Mouse (Mus musculus): ENCODE data around the gene Klc3.

Gene Klc3

GRCm38 (mm10) chr7:19403731-19404296 lies at the start of gene Klc3:
Gene Klc3, minus strand, starts transcription at chr7:19404104.
- DNase-seq (ENCODE audit: low spot score in 2 of 2), result no peak

GRCm38 (mm10) chr7:19449165-19449564 lies 45.3 kb upstream of the Klc3 start:
- no peak for DNase-seq (ENCODE audit: low spot score in 2 of 2)

- DNase-seq (ENCODE audit: low spot score in 2 of 2), result no peak
These were observed 43.8 kb upstream of the Klc3 start for GRCm38 (mm10) chr7:19447689-19448088.

- no peak for DNase-seq (ENCODE audit: low spot score in 2 of 2)
These were observed 40.9 kb upstream of the Klc3 start for GRCm38 (mm10) chr7:19444801-19445200.

GRCm38 (mm10) chr7:19443344-19443743 lies 39.4 kb upstream of the Klc3 start:
- peak; percentile 85 to 89 for DNase-seq (ENCODE audit: low spot score in 2 of 2)

- DNase-seq (ENCODE audit: low spot score in 2 of 2), result no peak
These were observed 37.7 kb upstream of the Klc3 start for GRCm38 (mm10) chr7:19441448-19442091.

GRCm38 (mm10) chr7:19437048-19437447 lies 33.1 kb upstream of the Klc3 start:
- no peak for DNase-seq (ENCODE audit: low spot score in 2 of 2)

GRCm38 (mm10) chr7:19436276-19436675 lies 32.4 kb upstream of the Klc3 start:
- no peak for DNase-seq (ENCODE audit: low spot score in 2 of 2)

GRCm38 (mm10) chr7:19432475-19432874 lies 28.6 kb upstream of the Klc3 start:
- DNase-seq (ENCODE audit: low spot score in 2 of 2), result no peak

- DNase-seq (ENCODE audit: low spot score in 2 of 2), result no peak
These were observed 26.5 kb upstream of the Klc3 start for GRCm38 (mm10) chr7:19430402-19430801.

- peak in 1 of 2 experiments; percentile 43 for DNase-seq (ENCODE audit: low spot score in 2 of 2)
These were observed 25.8 kb upstream of the Klc3 start for GRCm38 (mm10) chr7:19429726-19430125.

GRCm38 (mm10) chr7:19427999-19428650 lies 24.2 kb upstream of the Klc3 start:
- DNase-seq (ENCODE audit: low spot score in 2 of 2), result no peak

- no peak for DNase-seq (ENCODE audit: low spot score in 2 of 2)
These were observed 23.0 kb upstream of the Klc3 start for GRCm38 (mm10) chr7:19426888-19427287.

- DNase-seq (ENCODE audit: low spot score in 2 of 2), result no peak
These were observed 22.4 kb upstream of the Klc3 start for GRCm38 (mm10) chr7:19426349-19426748.

GRCm38 (mm10) chr7:19424051-19424450 lies 20.1 kb upstream of the Klc3 start:
- no peak for DNase-seq (ENCODE audit: low spot score in 2 of 2)

GRCm38 (mm10) chr7:19423083-19423482 lies 19.2 kb upstream of the Klc3 start:
- no peak for DNase-seq (ENCODE audit: low spot score in 2 of 2)

- peak; percentile 55 to 83 for DNase-seq (ENCODE audit: low spot score in 2 of 2)
These were observed 17.1 kb upstream of the Klc3 start for GRCm38 (mm10) chr7:19420821-19421636.

- no peak for DNase-seq (ENCODE audit: low spot score in 2 of 2)
These were observed 16.2 kb upstream of the Klc3 start for GRCm38 (mm10) chr7:19420121-19420520.

- no peak for DNase-seq (ENCODE audit: low spot score in 2 of 2)
These were observed 12.7 kb upstream of the Klc3 start for GRCm38 (mm10) chr7:19416590-19416989.

GRCm38 (mm10) chr7:19413525-19413924 lies 9.6 kb upstream of the Klc3 start:
- DNase-seq (ENCODE audit: low spot score in 2 of 2), result no peak

GRCm38 (mm10) chr7:19411783-19412182 lies 7.9 kb upstream of the Klc3 start:
- DNase-seq (ENCODE audit: low spot score in 2 of 2), result no peak

- DNase-seq (ENCODE audit: low spot score in 2 of 2), result no peak
These were observed 7.0 kb upstream of the Klc3 start for GRCm38 (mm10) chr7:19410766-19411344.
